Mouse (Mus musculus): ENCODE results near the gene Il1r2.

The Il1r2 gene

DNA sequence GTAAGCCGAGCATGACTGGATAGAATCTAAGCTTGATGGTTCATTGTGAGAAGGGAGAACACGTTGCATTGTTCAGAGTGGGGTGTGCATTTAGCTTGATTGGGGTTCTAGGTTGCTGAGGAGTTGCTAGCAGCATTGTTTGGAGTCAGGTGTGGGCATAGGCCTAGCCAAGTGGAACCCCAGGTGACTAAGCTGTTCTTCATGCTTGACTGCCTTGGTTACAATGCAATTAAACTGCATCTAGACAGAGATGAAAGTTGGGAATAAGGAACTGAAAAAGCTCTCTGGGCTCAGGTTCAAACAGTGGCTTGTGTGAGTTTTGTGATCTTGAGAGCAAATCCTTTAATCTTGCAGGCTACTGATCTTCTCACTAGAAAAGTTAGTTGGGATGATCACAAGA is 55.4 kb downstream of the Il1r2 start:
- DNase-seq (ENCODE audit: low read depth, low spot score) = no peak

DNA sequence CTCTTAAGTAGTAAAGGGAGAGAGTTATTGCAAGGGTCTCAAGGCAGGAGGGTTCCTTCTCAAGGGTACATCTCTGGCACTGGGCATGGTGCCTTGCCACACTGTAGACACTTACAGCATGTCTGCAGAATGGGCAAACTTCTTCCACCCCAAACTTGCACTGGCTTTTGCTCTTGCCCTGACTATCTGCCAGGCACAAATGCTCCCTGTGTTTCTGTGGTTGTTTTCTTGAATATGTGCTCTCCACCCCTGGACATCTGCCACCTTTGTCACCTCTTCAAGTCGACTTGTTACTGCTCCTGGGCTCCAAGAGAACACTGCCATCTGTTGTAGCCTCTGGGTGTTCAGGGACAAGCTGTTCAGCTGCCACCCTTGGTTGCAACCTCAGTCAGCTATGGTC is 57.8 kb downstream of the Il1r2 start:
- no peak for DNase-seq (ENCODE audit: low read depth, low spot score)

DNA sequence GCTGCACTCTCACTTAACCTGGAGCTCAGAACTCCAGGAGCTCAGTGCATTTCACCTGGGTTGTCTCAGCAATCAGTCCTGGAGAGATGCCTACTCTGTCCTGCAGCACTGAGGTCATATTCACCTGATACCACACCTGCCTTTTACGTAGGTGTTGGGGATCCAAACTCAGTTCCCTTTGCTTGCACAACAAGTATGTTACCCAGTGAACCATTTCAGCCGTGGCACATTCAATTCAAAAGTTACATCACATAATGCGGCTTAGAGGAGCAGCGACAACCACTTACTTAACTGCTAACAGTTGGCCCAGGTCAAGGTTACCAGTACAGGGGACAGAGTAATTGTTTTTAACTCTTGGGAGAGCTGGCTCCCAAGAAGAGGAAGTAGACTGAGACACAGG is 58.8 kb downstream of the Il1r2 start:
- no peak for DNase-seq (ENCODE audit: low read depth, low spot score)

DNA sequence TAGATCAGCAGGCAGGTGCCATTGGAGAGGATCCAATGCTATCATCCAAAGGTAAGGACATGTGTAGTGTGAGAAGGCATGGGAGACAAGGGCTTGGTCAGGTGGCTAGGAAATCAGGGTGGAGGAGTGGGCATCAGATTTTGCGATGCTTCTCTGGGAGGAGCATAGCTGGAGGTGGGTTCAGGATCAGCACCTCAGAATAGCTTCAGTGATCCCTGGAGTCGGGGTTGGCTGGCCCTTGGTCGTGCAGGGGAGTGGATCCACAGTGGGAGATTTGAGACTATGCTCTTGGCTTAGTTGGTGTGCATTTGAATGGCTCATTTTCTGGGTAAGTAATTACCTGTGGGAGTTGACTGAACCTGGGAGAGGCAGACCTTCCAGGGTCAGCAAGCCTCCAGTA is 59.7 kb downstream of the Il1r2 start:
- DNase-seq (ENCODE audit: low read depth, low spot score) = no peak

DNA sequence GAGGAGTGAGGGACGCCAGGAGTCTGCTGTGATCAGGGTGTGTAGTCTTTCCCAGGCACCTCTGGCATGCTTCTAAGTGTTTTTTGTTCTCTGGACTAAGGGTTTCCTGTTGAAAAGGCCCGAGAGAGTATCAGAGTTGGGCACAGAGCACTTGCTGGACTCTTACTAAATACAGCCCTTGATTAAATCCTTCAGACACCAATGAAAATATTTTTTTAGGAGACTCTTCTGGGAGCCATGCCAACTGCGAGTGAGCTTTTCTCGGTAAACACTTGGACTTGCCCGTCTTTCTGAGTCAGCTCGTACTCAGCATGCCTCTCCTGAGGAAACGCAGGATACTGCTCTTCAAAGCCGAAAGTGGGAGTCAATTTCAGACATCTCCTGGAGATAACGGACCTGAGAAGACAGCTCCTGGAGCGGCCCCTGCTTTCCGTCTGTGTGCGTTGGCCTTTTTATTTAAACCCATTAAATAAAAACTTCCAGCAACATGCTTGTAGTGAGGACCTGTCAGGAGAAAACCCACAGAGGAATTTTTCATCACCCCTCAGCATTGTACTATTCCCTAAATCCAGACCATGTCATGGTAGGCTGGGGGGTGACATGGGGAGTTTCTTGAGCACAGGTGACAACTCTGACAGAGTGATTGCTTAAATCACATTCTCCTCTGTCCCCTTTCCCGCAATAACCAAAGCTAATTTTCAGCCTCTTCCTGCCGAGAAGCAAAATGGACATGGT is 66.1 kb downstream of the Il1r2 start:
- DNase-seq (ENCODE audit: low read depth, low spot score) = no peak

DNA sequence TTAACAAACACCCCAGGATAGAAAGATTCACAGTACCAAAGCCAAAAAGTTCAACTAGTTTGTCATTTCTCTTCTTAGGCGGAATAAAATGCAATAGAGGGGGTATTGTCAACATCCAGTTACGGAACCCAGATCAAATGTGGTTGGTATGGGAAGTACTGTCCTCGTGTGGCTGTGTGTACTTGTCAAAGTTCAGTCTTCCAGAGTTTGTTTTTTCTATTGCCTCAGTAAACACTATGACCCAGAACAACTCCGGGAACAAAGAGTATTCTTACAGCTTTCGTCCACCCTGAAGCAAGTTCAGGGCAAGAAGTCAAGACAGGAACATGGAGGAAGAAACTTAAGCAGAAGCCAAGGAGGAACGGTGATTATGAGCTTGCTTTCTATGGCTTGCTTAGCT is 82.2 kb downstream of the Il1r2 start:
- no peak for DNase-seq (ENCODE audit: low read depth, low spot score)

DNA sequence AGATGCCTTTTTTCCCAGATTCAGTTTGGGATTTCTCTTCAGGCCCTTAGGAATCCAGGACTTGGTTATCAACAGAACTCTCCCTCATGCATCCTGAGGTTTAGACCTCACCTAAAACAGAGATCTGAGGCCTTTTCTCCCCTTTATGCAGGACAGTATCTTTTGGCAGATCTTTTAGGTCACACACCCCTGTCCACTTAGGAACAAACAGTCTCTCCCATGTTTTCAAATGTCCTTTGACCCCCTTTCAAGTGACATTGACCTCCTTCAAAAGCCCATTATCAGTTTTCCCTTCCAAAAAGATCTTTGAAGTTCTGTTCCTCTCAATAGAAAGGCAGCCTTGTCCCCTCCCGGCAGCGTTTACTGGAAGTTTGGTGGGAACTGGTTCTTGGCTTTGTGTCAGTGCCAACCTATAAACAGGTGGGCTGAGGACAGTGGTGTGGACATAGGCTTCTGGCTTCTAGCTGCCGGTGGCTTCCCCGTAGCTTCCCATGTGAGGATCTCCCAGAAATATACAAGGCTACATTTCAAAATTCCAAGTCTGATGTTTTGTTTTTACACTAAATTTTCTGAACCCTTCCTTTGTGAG is 89.5 kb downstream of the Il1r2 start:
- no peak for DNase-seq (ENCODE audit: low read depth, low spot score)

DNA sequence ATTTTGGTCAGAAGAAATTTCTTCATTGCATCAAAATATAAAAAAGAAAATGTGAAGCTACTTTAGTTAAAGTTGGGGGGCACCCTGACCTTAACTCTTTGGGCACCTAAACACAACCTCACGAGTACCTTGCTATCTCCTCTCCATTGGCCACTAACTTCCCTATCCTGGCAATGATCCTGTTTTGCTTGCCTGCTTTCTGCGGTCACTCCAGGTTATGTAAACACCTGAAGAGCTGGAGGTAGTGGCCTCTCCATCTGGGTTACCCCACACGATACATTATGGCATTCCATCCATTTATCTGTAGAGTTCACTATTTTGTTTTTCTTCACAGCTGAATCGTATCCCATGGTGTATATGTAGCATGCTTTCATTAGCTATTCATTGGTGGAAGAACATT is 90.5 kb downstream of the Il1r2 start:
- DNase-seq (ENCODE audit: low read depth, low spot score) = no peak

DNA sequence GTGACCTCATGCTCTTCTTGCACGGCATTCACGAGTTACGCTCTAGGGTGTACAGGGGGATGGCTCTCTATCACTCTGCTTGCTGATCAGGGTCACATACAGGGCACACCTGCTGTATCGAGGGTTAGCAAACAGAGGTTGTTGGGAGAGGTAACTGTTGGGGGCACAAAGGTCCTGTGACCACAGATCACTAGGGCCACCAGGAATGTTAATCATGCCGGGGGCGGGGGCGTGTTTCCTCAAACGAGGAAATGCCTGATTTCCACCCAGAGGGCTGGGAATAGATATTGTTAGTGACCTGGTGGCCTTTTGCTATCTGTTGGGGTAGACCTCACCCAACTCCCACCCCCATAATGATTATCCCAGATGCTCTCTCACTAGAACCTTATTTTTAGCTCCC is 93.7 kb downstream of the Il1r2 start:
- no peak for DNase-seq (ENCODE audit: low read depth, low spot score)

DNA sequence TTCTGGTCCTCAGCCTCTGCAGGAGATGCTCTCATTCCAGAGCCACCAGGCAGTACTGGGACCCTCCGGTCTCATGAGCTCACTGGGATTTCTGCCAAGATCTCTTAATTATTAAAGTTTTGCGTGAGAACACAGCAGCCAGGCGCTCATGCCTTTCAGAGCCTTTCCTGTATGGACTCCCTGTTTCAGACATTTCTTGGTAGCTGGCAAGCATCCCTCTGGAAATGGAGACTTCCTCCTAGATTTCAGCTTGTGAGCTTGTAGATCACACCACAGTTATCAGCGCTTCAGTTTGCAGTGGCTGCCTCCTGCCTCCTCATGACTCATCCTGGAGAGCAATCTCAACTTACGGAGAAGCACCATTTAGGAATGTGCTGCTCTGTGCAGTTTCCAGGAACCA is 98.0 kb downstream of the Il1r2 start:
- no peak for DNase-seq (ENCODE audit: low read depth, low spot score)

DNA sequence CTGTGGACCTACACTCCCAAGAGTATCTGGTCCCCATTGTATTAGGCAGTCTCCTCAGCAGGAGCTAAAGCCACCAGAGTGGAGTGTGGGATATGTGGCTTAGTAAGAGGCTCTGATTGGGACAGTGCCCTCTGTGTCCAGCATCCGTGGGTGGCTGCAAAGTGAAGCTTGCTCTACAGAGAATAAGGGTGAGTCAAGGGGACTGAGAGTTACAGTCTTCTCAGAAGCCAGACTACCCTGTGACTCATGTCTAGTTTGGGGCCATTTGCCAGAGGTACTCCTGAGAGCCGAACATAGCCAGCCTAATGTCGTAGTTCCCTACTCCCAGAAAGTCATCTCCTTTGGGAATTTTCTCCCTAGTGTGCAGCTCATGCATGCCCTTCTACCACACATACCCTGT is 100.3 kb downstream of the Il1r2 start:
- no peak for DNase-seq (ENCODE audit: low read depth, low spot score)

Data from c-Kit-negative CD71-positive TER-119-positive erythroid progenitor cells, embryonic 14.5 days (primary cell).